Mouse (Mus musculus): ENCODE data around the gene Acap1. TPM values are rescaled to one million over a fixed set of nuclear protein-coding genes. Genes with fewer than 3 reads are reported as not detected.

The Acap1 gene
- polyA plus RNA-seq, 1 experiment from 2014 or later = 8.7 TPM

DNA sequence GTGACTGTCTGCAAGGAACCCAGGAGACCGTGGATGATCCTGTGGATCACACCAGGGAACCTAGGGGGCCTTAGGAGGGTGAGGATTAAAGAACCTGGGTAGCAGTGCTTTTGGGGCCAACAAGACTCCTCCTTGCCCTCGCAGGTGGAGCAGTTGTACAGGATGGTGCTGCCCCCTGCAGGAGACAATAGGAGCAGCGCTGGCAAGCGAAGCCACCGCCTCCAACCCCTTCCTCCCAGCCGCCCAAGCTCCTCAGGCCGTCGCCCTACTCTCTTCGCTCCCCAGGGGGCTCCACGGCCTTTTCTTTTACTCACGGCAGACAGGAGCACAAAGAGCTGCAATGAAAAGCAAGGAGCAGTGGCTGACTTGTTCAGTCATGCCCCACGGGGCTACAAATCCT lies 18.5 kb downstream of the Acap1 start:
- H3K27me3 ChIP-seq (replicated peaks; ENCODE audit: control insufficient read depth, insufficient read depth, low read length) = no peaks in the 10 kb centered on the region
- 1% methylated on average over 12 of the region's 12 CpGs for WGBS
- H3K4me2 ChIP-seq = peak overlapping the region; percentile 51
- H3K9me3 ChIP-seq (ENCODE audit: control insufficient read depth, low read length) = no peaks in the 10 kb centered on the region
- H3K36me3 ChIP-seq (ENCODE audit: control insufficient read depth, insufficient read depth, low read length) = no peaks in the 10 kb centered on the region
- DNase-seq (ENCODE audit: low spot score) (peak; percentile 83), ATAC-seq (replicated peaks; ENCODE audit: low FRiP score) (peak; percentile 48)
- H3K27ac ChIP-seq (ENCODE audit: low read depth, low read length) = 0 out of 2 replicates have a peak overlapping the region, but pooled peaks have one; percentile 21
- no peak overlapping the region for H3K9ac ChIP-seq (ENCODE audit: low read depth, low read length)
- H3K4me1 ChIP-seq (replicated peaks; ENCODE audit: control insufficient read depth, insufficient read depth, low read length) = peaks cover 57% of the 10 kb centered on the region
- no peak overlapping the region for H3K4me3 ChIP-seq (ENCODE audit: low read depth, low read length)

DNA sequence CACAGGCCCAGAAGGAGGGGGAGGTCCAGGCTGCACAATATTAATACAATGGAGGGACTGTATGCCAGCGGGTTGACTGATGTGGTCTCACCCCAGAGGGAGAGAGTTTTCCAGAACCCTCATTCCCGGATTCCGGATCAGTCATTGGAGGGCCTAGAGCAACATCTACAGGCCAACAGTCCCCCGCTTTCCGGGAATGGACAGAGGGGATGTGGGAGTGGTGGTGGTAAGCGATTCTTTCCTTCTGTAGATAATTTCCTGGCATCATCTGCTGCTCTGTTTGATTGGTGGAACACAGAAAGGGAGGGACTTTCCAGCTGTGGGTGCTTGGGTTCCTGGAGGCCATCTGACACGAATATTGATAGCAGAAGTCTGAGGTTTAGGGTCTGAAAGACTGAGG lies 19.2 kb downstream of the Acap1 start:
- 41% methylated on average over 7 of the region's 7 CpGs for WGBS

DNA sequence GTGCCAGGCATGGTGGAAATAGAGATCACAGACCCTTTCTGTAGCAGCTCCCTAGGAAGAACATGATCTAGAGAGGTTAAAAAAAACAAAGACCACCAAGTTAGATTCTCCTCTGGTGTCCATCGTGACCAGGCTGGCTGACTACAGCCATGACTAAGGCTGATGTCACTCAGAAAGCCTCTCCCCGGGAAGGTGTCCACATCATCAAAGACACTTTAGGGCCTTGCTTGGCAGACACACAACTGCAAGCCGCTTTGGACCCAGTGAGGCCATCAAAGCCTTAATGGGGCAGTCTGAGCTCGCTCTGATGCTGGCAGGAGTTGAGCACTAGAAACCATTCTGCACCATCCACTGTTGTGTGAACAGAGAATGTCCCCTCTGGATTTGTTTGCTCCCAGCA lies 22.9 kb downstream of the Acap1 start:
- DNase-seq (ENCODE audit: low spot score) (no peak), ATAC-seq (replicated peaks; ENCODE audit: low FRiP score) (no peak)
- Histone ChIP-seq H3K9ac (ENCODE audit: low read depth, low read length) (no peak overlapping the region), H3K36me3 (ENCODE audit: control insufficient read depth, insufficient read depth, low read length) (no peaks in the 10 kb centered on the region), H3K27ac (ENCODE audit: low read depth, low read length) (no peak overlapping the region), H3K9me3 (ENCODE audit: control insufficient read depth, low read length) (no peaks in the 10 kb centered on the region), H3K4me3 (ENCODE audit: low read depth, low read length) (no peak overlapping the region), H3K27me3 (replicated peaks; ENCODE audit: control insufficient read depth, insufficient read depth, low read length) (no peaks in the 10 kb centered on the region), H3K4me1 (replicated peaks; ENCODE audit: control insufficient read depth, insufficient read depth, low read length) (peaks cover 17% of the 10 kb centered on the region), H3K4me2 (no peak overlapping the region)
- 82% methylated on average over 4 of the region's 4 CpGs for WGBS

More for the DNA sequence above, 19.2 kb downstream of the Acap1 start:
- no peak overlapping the region; the same call in 1 of the 2 replicates for H3K4me2 ChIP-seq
- no peaks in the 10 kb centered on the region for H3K9me3 ChIP-seq (ENCODE audit: control insufficient read depth, low read length)
- DNase-seq (ENCODE audit: low spot score) (no peak), ATAC-seq (replicated peaks; ENCODE audit: low FRiP score) (no peak)
- H3K4me3 ChIP-seq (ENCODE audit: low read depth, low read length) = no peak overlapping the region
- H3K36me3 ChIP-seq (ENCODE audit: control insufficient read depth, insufficient read depth, low read length) = no peaks in the 10 kb centered on the region
- H3K27ac ChIP-seq (ENCODE audit: low read depth, low read length) = no peak overlapping the region
- no peaks in the 10 kb centered on the region for H3K27me3 ChIP-seq (replicated peaks; ENCODE audit: control insufficient read depth, insufficient read depth, low read length)
- H3K9ac ChIP-seq (ENCODE audit: low read depth, low read length) = no peak overlapping the region
- H3K4me1 ChIP-seq (replicated peaks; ENCODE audit: control insufficient read depth, insufficient read depth, low read length) = peaks cover 51% of the 10 kb centered on the region

DNA sequence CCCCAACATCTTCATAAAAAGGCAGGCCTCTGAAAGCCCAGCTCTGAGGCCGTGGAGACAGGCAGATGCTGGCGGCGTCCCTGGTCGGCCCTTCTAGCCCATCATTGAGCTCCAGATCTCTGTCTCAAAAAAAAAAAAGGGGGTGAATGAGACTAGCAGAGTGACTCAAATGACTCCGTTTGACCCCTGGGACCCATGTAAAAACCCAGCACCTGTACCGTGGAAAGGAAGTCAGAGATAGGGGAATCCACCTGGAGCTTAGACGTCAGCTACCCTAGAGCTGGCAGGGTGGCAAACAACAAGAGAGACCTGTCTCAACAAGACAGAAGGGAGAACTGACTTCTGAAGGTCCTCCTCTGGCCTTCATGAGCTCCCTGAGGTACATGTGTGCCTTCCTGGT lies 23.5 kb downstream of the Acap1 start:
- Histone ChIP-seq H3K9ac (ENCODE audit: low read depth, low read length) (no peak overlapping the region), H3K27me3 (replicated peaks; ENCODE audit: control insufficient read depth, insufficient read depth, low read length) (no peaks in the 10 kb centered on the region), H3K4me2 (no peak overlapping the region), H3K27ac (ENCODE audit: low read depth, low read length) (no peak overlapping the region), H3K4me1 (replicated peaks; ENCODE audit: control insufficient read depth, insufficient read depth, low read length) (peaks cover 11% of the 10 kb centered on the region), H3K4me3 (ENCODE audit: low read depth, low read length) (no peak overlapping the region), H3K9me3 (ENCODE audit: control insufficient read depth, low read length) (no peaks in the 10 kb centered on the region), H3K36me3 (ENCODE audit: control insufficient read depth, insufficient read depth, low read length) (no peaks in the 10 kb centered on the region)
- no peak for DNase-seq (ENCODE audit: low spot score)
- no peak for ATAC-seq (replicated peaks; ENCODE audit: low FRiP score)
- whole genome bisulfite sequencing = 84% methylated on average over 7 of the region's 7 CpGs

DNA sequence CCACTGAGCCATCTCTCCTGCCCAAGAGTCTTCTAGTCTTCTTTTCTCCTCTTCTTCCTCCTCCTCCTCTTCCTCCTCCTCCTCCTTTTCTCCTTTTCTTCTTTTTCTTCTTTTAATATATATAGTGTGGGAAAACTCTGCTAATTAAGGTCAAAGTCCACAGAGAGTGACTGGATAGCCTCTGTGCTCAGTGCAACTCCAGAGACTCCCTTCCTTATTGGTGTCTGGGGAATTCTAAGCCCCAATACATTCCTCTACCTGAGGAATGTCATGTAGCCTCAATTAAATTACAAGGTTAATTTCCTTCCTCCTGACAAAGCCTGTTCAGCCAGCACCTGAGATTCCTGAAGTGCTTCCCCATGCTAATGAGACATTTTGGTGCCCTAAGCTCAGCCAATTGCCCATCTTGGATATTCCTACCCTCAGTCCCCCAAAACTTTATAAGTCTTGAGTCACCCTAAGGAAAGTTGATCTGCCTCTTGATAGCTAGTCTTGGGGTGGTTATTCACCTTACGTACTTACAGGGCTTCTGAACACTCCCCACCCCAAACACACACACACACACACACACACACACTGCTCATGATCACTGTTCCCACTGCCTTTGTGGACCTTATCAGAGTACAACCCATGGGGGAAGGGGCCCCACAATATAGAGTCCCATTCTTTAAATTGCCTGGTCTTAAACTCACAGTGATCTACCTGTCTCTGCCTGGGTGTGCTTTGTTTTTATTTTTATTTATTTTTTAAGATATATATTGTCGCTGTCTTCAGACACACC lies 24.9 kb downstream of the Acap1 start:
- no peak overlapping the region for H3K9ac ChIP-seq (ENCODE audit: low read depth, low read length)
- H3K36me3 ChIP-seq (ENCODE audit: control insufficient read depth, insufficient read depth, low read length) = no peaks in the 10 kb centered on the region
- ATAC-seq (replicated peaks; ENCODE audit: low FRiP score) (peak; percentile 60; the same call in 1 of the 2 replicates), DNase-seq (ENCODE audit: low spot score) (no peak)
- no peaks in the 10 kb centered on the region for H3K27me3 ChIP-seq (replicated peaks; ENCODE audit: control insufficient read depth, insufficient read depth, low read length)
- no peak overlapping the region for H3K4me3 ChIP-seq (ENCODE audit: low read depth, low read length)
- no peak overlapping the region for H3K27ac ChIP-seq (ENCODE audit: low read depth, low read length)
- no peak overlapping the region for H3K4me2 ChIP-seq
- H3K9me3 ChIP-seq (ENCODE audit: control insufficient read depth, low read length) = no peaks in the 10 kb centered on the region
- no peaks in the 10 kb centered on the region for H3K4me1 ChIP-seq (replicated peaks; ENCODE audit: control insufficient read depth, insufficient read depth, low read length)
- WGBS = 70% methylated on average over 2 of the region's 2 CpGs

DNA sequence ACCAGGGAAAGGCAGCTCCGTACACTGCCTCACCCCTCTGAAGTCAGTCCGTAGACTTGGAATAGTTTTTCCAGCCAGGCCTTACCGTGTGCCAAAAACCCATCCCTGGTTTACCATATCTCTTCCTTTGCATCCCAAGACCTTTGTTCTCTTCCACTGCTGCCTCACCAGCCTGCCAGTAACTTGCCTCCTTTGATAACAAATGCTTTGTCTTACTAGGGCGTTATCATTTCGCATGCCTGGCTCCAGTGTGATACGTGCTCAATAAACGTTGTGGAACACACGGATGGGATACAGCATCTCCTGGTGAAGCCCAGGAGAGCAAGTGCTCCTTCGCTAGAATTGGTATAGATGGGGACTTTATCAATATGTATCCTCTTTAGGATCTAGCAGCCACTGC lies 28.0 kb downstream of the Acap1 start:
- no peak overlapping the region for H3K9ac ChIP-seq (ENCODE audit: low read depth, low read length)
- no peaks in the 10 kb centered on the region for H3K27me3 ChIP-seq (replicated peaks; ENCODE audit: control insufficient read depth, insufficient read depth, low read length)
- H3K9me3 ChIP-seq (ENCODE audit: control insufficient read depth, low read length) = no peaks in the 10 kb centered on the region
- H3K27ac ChIP-seq (ENCODE audit: low read depth, low read length) = no peak overlapping the region
- H3K36me3 ChIP-seq (ENCODE audit: control insufficient read depth, insufficient read depth, low read length) = no peaks in the 10 kb centered on the region
- DNase-seq (ENCODE audit: low spot score) = no peak
- ATAC-seq (replicated peaks; ENCODE audit: low FRiP score) = peak; percentile 60
- peaks cover 15% of the 10 kb centered on the region for H3K4me1 ChIP-seq (replicated peaks; ENCODE audit: control insufficient read depth, insufficient read depth, low read length)
- WGBS = 45% methylated on average over 9 of the region's 9 CpGs
- H3K4me3 ChIP-seq (ENCODE audit: low read depth, low read length) = no peak overlapping the region
- no peak overlapping the region for H3K4me2 ChIP-seq

DNA sequence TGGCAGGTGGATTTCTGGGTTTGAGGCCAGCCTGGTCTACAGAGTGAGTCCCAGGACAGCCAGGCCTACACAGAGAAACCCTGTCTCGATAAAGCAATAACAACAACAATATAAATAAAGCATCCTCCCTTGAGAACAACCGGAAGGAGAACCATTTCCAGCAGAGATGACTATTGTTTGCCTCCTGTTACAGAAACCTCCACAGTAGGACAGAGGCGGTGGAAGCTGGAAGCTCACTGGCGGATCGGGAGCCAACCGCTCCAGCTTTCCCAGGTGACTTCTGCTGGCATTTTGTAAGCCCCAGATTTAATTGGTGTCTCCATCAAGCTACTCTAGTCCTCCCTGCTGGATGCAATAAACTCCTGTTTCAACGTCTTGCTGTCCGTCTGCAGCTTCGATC lies 29.8 kb downstream of the Acap1 start:
- Histone ChIP-seq H3K27me3 (replicated peaks; ENCODE audit: control insufficient read depth, insufficient read depth, low read length) (no peaks in the 10 kb centered on the region), H3K9me3 (ENCODE audit: control insufficient read depth, low read length) (no peaks in the 10 kb centered on the region), H3K4me2 (no peak overlapping the region), H3K4me3 (ENCODE audit: low read depth, low read length) (no peak overlapping the region), H3K27ac (ENCODE audit: low read depth, low read length) (no peak overlapping the region), H3K4me1 (replicated peaks; ENCODE audit: control insufficient read depth, insufficient read depth, low read length) (peaks cover 15% of the 10 kb centered on the region), H3K9ac (ENCODE audit: low read depth, low read length) (no peak overlapping the region), H3K36me3 (ENCODE audit: control insufficient read depth, insufficient read depth, low read length) (no peaks in the 10 kb centered on the region)
- DNase-seq (ENCODE audit: low spot score) (no peak), ATAC-seq (replicated peaks; ENCODE audit: low FRiP score) (no peak)
- WGBS = 87% methylated on average over 9 of the region's 9 CpGs

DNA sequence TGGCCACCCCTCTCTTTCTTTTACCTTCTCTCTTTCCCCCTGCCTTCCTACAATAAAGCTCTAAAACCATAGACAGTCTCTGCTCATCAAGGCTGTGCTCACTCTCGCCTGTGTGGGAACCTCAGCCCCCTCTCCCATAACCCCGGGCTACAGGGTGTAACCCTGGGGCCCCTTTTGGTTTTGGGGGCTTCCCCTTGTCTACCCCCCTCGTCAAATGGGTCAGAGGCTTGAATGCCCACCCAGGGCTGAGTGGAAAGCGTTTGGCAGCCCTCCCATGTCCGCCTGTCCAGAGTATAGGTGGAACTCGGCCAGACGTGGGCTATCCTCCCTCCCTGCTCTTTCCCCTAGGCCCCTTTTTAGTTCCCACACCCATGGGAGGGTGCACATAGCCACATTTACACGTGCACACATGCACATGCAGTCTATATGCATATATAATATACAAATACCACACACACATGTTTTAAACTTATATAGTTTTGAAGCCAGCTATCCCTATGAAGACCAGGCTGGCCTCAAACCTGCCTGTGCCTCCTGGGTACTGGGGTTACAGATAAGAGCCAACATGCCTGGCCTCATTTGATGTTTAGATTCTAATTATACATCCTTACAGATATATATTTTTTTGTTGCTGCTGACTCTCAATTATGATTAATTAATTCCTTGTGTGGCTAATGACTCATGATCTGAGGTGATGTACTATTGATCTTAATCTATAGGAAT lies 31.0 kb downstream of the Acap1 start:
- DNase-seq (ENCODE audit: low spot score) (no peak), ATAC-seq (replicated peaks; ENCODE audit: low FRiP score) (no peak)
- peaks cover 4% of the 10 kb centered on the region; the same call in 1 of the 2 replicates for H3K27me3 ChIP-seq (replicated peaks; ENCODE audit: control insufficient read depth, insufficient read depth, low read length)
- H3K4me1 ChIP-seq (replicated peaks; ENCODE audit: control insufficient read depth, insufficient read depth, low read length) = peaks cover 15% of the 10 kb centered on the region
- H3K4me3 ChIP-seq (ENCODE audit: low read depth, low read length) = no peak overlapping the region
- 41% methylated on average over 8 of the region's 8 CpGs for WGBS
- peak overlapping the region; percentile 76 for H3K27ac ChIP-seq (ENCODE audit: low read depth, low read length)
- H3K9me3 ChIP-seq (ENCODE audit: control insufficient read depth, low read length) = no peaks in the 10 kb centered on the region
- peak overlapping the region; percentile 33 for H3K4me2 ChIP-seq
- no peaks in the 10 kb centered on the region for H3K36me3 ChIP-seq (ENCODE audit: control insufficient read depth, insufficient read depth, low read length)
- H3K9ac ChIP-seq (ENCODE audit: low read depth, low read length) = peak overlapping the region; percentile 55

Data from liver, embryonic 11.5 days (tissue).